ENCODE assay signal across 7 mouse cellular contexts in genomic region chr4:131916425-131916824, GRCm38 (mm10). TPM values are rescaled to one million over a fixed set of nuclear protein-coding genes. Genes with fewer than 3 reads are reported as not detected.
DNase-seq lines count a peak whose midpoint lies in the region; ATAC-seq and TF ChIP-seq lines count a peak whose summit lies in the region.

No protein-coding gene starts in this region.

- DNase-seq in ES-E14 (ENCODE audit: low read depth, low spot score) = no peak
- peak; percentile 72 to 92 for DNase-seq in heart, postnatal 10 days
- peak; percentile 74 to 81 for DNase-seq in layer of hippocampus, postnatal 25 days (ENCODE audit: extremely low spot score in 1 of 2, low spot score in 1 of 2)
- peak; percentile 85 for DNase-seq in lung, postnatal 14 days
- DNase-seq in right cerebral cortex, postnatal 4 days = peak; percentile 72

- in situ Hi-C loops in ES-E14 (cut with MboI; ENCODE audit: low sequenced_read_pairs in 2 of 2, unreplicated experiment in 2 of 2) = no loop called here

- 7% methylated on average over 15 of the region's 15 CpGs for WGBS in bone marrow, adult 2 months
- 4% methylated on average over 15 of the region's 15 CpGs for WGBS in forebrain, embryonic 12.5 days

- ATAC-seq in forebrain, embryonic 12.5 days (ENCODE audit: low FRiP score) = peak; percentile 25; the same call in 1 of the 2 replicates

- H3K4me2 ChIP-seq in forebrain, embryonic 12.5 days = no peak overlapping the region

- no peak overlapping the region for H3K27ac ChIP-seq in ES-E14 (ENCODE audit: insufficient read depth, low read depth, low read length, poor library complexity, severe bottlenecking)
- no peak overlapping the region for H3K27ac ChIP-seq in bone marrow, adult 2 months (ENCODE audit: control insufficient read depth, insufficient read depth, low read depth, low read length, poor library complexity)
- H3K27ac ChIP-seq in forebrain, embryonic 12.5 days = no peak overlapping the region

- intact Hi-C loops in heart, postnatal 10 days (cut with DNase I) = loop anchor here (2.0 to 5.0 kb wide), 3 partner anchors 52 to 161 kb away; partner anchors contain the start of gene Epb41

- no peak overlapping the region for H3K9ac ChIP-seq in ES-E14 (ENCODE audit: insufficient read depth, low read depth, low read length, poor library complexity, severe bottlenecking)
- no peak overlapping the region for H3K9ac ChIP-seq in forebrain, embryonic 12.5 days

- H3K4me1 ChIP-seq in ES-E14 (ENCODE audit: control insufficient read depth in 2 of 2, insufficient read depth in 2 of 2, low read length in 2 of 2, poor library complexity in 1 of 2) = peaks cover 5 to 24% of the 10 kb centered on the region in 2 experiments; a peak in 3 of 4 replicates
- H3K4me1 ChIP-seq in bone marrow, adult 2 months (ENCODE audit: control insufficient read depth, insufficient read depth, low read length) = no peaks in the 10 kb centered on the region; the same call in 1 of the 2 replicates
- peaks cover 46% of the 10 kb centered on the region for H3K4me1 ChIP-seq in forebrain, embryonic 12.5 days

- peaks cover 98% of the 10 kb centered on the region for H3K27me3 ChIP-seq in forebrain, embryonic 12.5 days

- H3K9me3 ChIP-seq in ES-E14 (ENCODE audit: control insufficient read depth, insufficient read depth, low read depth, low read length) = no peaks in the 10 kb centered on the region
- H3K9me3 ChIP-seq in forebrain, embryonic 12.5 days = no peaks in the 10 kb centered on the region

- TF ChIP-seq POLR2A in bone marrow, adult 2 months (IDR thresholded peaks at IDR 0.05; ENCODE audit: borderline replicate concordance, control insufficient read depth, low read depth, low read length) = peak; percentile 18; the same call in 1 of the 2 replicates

- no peak overlapping the region; a peak in 1 of 4 replicates for H3K4me3 ChIP-seq in ES-E14 (ENCODE audit: insufficient read depth in 1 of 2, low read depth in 1 of 2, low read length in 2 of 2, poor library complexity in 1 of 2, severe bottlenecking in 1 of 2)
- H3K4me3 ChIP-seq in bone marrow, adult 2 months (replicated peaks; ENCODE audit: control insufficient read depth, low read depth, low read length) = no peak overlapping the region
- H3K4me3 ChIP-seq in forebrain, embryonic 12.5 days (replicated peaks) = no peak overlapping the region

- TF ChIP-seq CTCF in bone marrow, adult 2 months (IDR thresholded peaks at IDR 0.05; ENCODE audit: control insufficient read depth, insufficient read depth, low read length) = peak; percentile 85

- no peaks in the 10 kb centered on the region for H3K36me3 ChIP-seq in ES-E14 (ENCODE audit: control insufficient read depth, insufficient read depth, low read length, poor library complexity, severe bottlenecking)
- H3K36me3 ChIP-seq in forebrain, embryonic 12.5 days (replicated peaks) = no peaks in the 10 kb centered on the region

TF ChIP-seq in ES-E14, 5 proteins besides CTCF, POLR2A, EP300 and RAD21:
- TF ChIP-seq ZC3H11A (IDR thresholded peaks at IDR 0.05; ENCODE audit: borderline replicate concordance, low read depth, low read length) = peak; percentile 43; the same call in 1 of the 2 replicates
- no peak for TF ChIP-seq ZNF384 (IDR thresholded peaks at IDR 0.05; ENCODE audit: low read depth, low read length)

RNA-seq across cellular contexts. Expression of gene Tmem200b, which starts 5.1 kb away (rescaled TPM):
- 1.8 and 2.1 TPM in 2 replicates for total RNA-seq in ES-E14 (2012; rRNA removed)
- not detected in 2 replicates for polyA plus RNA-seq in bone marrow, adult 2 months (2011; ENCODE audit: insufficient read depth, insufficient read length, low replicate concordance, missing spikeins)
- 0.24 and 0.50 TPM in 2 replicates for polyA plus RNA-seq in forebrain, embryonic 12.5 days (2016; fragmentation: Nextera tagmentation; extraction: Ambion mirVana)
- total RNA-seq in heart, postnatal 10 days (2021) = 10 to 100 TPM; 11.3 to 14.4 TPM
- 1 to 10 TPM; 1.4 to 2.3 TPM for total RNA-seq in layer of hippocampus, postnatal 25 days (2021)

RNA-seq across cellular contexts. Expression of gene Srsf4, which starts 43.0 kb away (rescaled TPM):
- 45.3 and 45.6 TPM in 2 replicates for total RNA-seq in ES-E14 (2012; rRNA removed)
- 66.4 and 72.5 TPM in 2 replicates for polyA plus RNA-seq in bone marrow, adult 2 months (2011; ENCODE audit: insufficient read depth, insufficient read length, low replicate concordance, missing spikeins)
- polyA plus RNA-seq in forebrain, embryonic 12.5 days (2016; fragmentation: Nextera tagmentation; extraction: Ambion mirVana) = 193 and 199 TPM in 2 replicates
- total RNA-seq in heart, postnatal 10 days (2021) = 10 to 100 TPM; 53.6 to 53.7 TPM
- 10 to 100 TPM; 68.1 to 69.2 TPM for total RNA-seq in layer of hippocampus, postnatal 25 days (2021)
